Comparison of ENCODE assay signal across 18 mouse cellular contexts in genomic region chr9:56744369-56744768, GRCm38 (mm10). TPM values are rescaled to one million over a fixed set of nuclear protein-coding genes. Genes with fewer than 3 reads are reported as not detected.
A peak's percentile ranks its signal among the peaks of the same experiment; 100 is the strongest.
DNase-seq lines count a peak whose midpoint lies in the region; ATAC-seq and TF ChIP-seq lines count a peak whose summit lies in the region.
"Had no signal": no experiment of that assay in that cellular context is flagged by ENCODE, and none has a peak within 500 bp of the region (broad histone marks: within the 10 kb centered on the region; RNA-seq: fewer than 3 reads in every experiment).

No protein-coding gene starts in this region.

- H3K79me2 ChIP-seq in CH12.LX (replicated peaks; ENCODE audit: control insufficient read depth, extremely low read depth, insufficient read depth, poor library complexity, severe bottlenecking) = no peaks in the 10 kb centered on the region

- TF ChIP-seq POLR2A in CH12.LX (IDR thresholded peaks at IDR 0.05; ENCODE audit: low read depth, low read length) = no peak

- no peak for TF ChIP-seq RAD21 in CH12.LX (IDR thresholded peaks at IDR 0.05; ENCODE audit: low read depth, low read length)

- no peak overlapping the region for H3K4me3 ChIP-seq in kidney, embryonic 15.5 days (replicated peaks)
- no peak overlapping the region for H3K4me3 ChIP-seq in midbrain, embryonic 14.5 days (replicated peaks; ENCODE audit: low read depth, low read length)
- no peak overlapping the region for H3K4me3 ChIP-seq in midbrain, embryonic 16.5 days (ENCODE audit: low read depth, low read length)
- no peak overlapping the region for H3K4me3 ChIP-seq in CH12.LX (replicated peaks in 1 of 3; ENCODE audit: low read depth in 2 of 3, low read length in 2 of 3, poor library complexity in 1 of 3)
- H3K4me3 ChIP-seq: hindbrain, embryonic 10.5 days; left cerebral cortex, adult 2 months; limb, embryonic 10.5 days; liver, embryonic 12.5 days; neural tube, embryonic 15.5 days had no signal

- WGBS in kidney, embryonic 15.5 days = 31% methylated on average over 5 of the region's 5 CpGs
- 52% methylated on average over 5 of the region's 5 CpGs for WGBS in midbrain, embryonic 14.5 days
- WGBS in midbrain, embryonic 16.5 days = 33% methylated on average over 4 of the region's 5 CpGs

- dilution Hi-C loops in CH12.LX (cut with MboI; ENCODE audit: extremely low pct_ligation_motif_present, extremely low pct_unique_long_range_greater_than_20kb, low sequenced_read_pairs) = no loop called here

- 0 out of 2 replicates have a peak, but pooled peaks cover 3% of the 10 kb centered on the region for H3K27me3 ChIP-seq in kidney, embryonic 15.5 days
- H3K27me3 ChIP-seq in midbrain, embryonic 14.5 days (ENCODE audit: control insufficient read depth, insufficient read depth, low read length) = no peaks in the 10 kb centered on the region
- no peaks in the 10 kb centered on the region for H3K27me3 ChIP-seq in midbrain, embryonic 16.5 days (ENCODE audit: control insufficient read depth, insufficient read depth, low read depth, low read length)
- H3K27me3 ChIP-seq in CH12.LX (replicated peaks) = peaks cover 88% of the 10 kb centered on the region
- H3K27me3 ChIP-seq: liver, embryonic 12.5 days had no signal

- no peak overlapping the region for H3K27ac ChIP-seq in kidney, embryonic 15.5 days
- no peak overlapping the region for H3K27ac ChIP-seq in midbrain, embryonic 14.5 days (replicated peaks; ENCODE audit: low read depth, low read length)
- no peak overlapping the region for H3K27ac ChIP-seq in midbrain, embryonic 16.5 days (ENCODE audit: low read length)
- no peak overlapping the region for H3K27ac ChIP-seq in CH12.LX (ENCODE audit: insufficient read depth, low read depth)
- H3K27ac ChIP-seq: hindbrain, embryonic 10.5 days; left cerebral cortex, adult 2 months; limb, embryonic 10.5 days; liver, embryonic 12.5 days; macrophage; neural tube, embryonic 15.5 days had no signal

- DNase-seq in kidney, postnatal 10 days = peak; percentile 41
- peak; percentile 37 for DNase-seq in midbrain, embryonic 14.5 days
- peak; percentile 10 for DNase-seq in CH12.LX (ENCODE audit: extremely low read depth)
- DNase-seq in brain, adult 2 months (ENCODE audit: low read depth, low spot score) = peak; percentile 83
- no peak for DNase-seq in neural tube, embryonic 10.5 days (ENCODE audit: extremely low spot score, low spot score)
- DNase-seq: cerebellum, postnatal 10 days; kidney, adult 8-10 months; right cerebral cortex, postnatal 4 days had no signal

- no peaks in the 10 kb centered on the region for H3K36me3 ChIP-seq in kidney, embryonic 15.5 days
- no peaks in the 10 kb centered on the region for H3K36me3 ChIP-seq in midbrain, embryonic 14.5 days (ENCODE audit: control insufficient read depth, insufficient read depth, low read length)
- H3K36me3 ChIP-seq in midbrain, embryonic 16.5 days (ENCODE audit: control insufficient read depth, insufficient read depth, low read length) = no peaks in the 10 kb centered on the region
- no peaks in the 10 kb centered on the region for H3K36me3 ChIP-seq in CH12.LX (replicated peaks in 1 of 2; ENCODE audit: control insufficient read depth in 1 of 2, insufficient read depth in 1 of 2, low read length in 1 of 2)
- H3K36me3 ChIP-seq: hindbrain, embryonic 10.5 days; limb, embryonic 10.5 days; liver, embryonic 12.5 days; neural tube, embryonic 15.5 days had no signal

- no peak overlapping the region for H3K4me2 ChIP-seq in kidney, embryonic 15.5 days
- H3K4me2 ChIP-seq in midbrain, embryonic 14.5 days (ENCODE audit: low read length) = no peak overlapping the region
- H3K4me2 ChIP-seq in midbrain, embryonic 16.5 days (ENCODE audit: low read length) = no peak overlapping the region
- no peak overlapping the region for H3K4me2 ChIP-seq in CH12.LX (ENCODE audit: insufficient read depth, low read depth, poor library complexity, severe bottlenecking)
- H3K4me2 ChIP-seq: liver, embryonic 12.5 days; midbrain, embryonic 11.5 days; neural tube, embryonic 15.5 days had no signal

- no peak for TF ChIP-seq CTCF in CH12.LX (conservative IDR thresholded peaks at IDR 0.05 in 1 of 2, IDR thresholded peaks at IDR 0.05 in 1 of 2; ENCODE audit: low read depth in 2 of 2, low read length in 2 of 2)

- H3K9me3 ChIP-seq in kidney, embryonic 15.5 days (replicated peaks) = no peaks in the 10 kb centered on the region
- H3K9me3 ChIP-seq in midbrain, embryonic 14.5 days (ENCODE audit: control insufficient read depth, low read length) = no peaks in the 10 kb centered on the region
- H3K9me3 ChIP-seq in midbrain, embryonic 16.5 days (replicated peaks; ENCODE audit: control insufficient read depth, low read length, poor library complexity, severe bottlenecking) = no peaks in the 10 kb centered on the region
- no peaks in the 10 kb centered on the region for H3K9me3 ChIP-seq in CH12.LX (replicated peaks; ENCODE audit: low read length)
- H3K9me3 ChIP-seq: hindbrain, embryonic 10.5 days; limb, embryonic 10.5 days; liver, embryonic 12.5 days; neural tube, embryonic 15.5 days had no signal

- no peak for TF ChIP-seq EP300 in CH12.LX (IDR thresholded peaks at IDR 0.05; ENCODE audit: low read length)

- in situ Hi-C loops in CH12.LX (cut with MboI; ENCODE audit: low pct_ligation_motif_present, low pct_unique_long_range_greater_than_20kb, low sequenced_read_pairs) = no loop called here

- H3K9ac ChIP-seq in kidney, embryonic 15.5 days = no peak overlapping the region
- H3K9ac ChIP-seq in midbrain, embryonic 14.5 days (replicated peaks; ENCODE audit: low read length) = no peak overlapping the region
- H3K9ac ChIP-seq in midbrain, embryonic 16.5 days (ENCODE audit: low read depth, low read length) = no peak overlapping the region
- H3K9ac ChIP-seq in CH12.LX (ENCODE audit: insufficient read depth, low read depth) = no peak overlapping the region
- H3K9ac ChIP-seq: liver, embryonic 12.5 days; neural tube, embryonic 15.5 days had no signal

- ATAC-seq in kidney, embryonic 15.5 days (replicated peaks; ENCODE audit: low FRiP score) = no peak
- no peak for ATAC-seq in midbrain, embryonic 14.5 days (ENCODE audit: low FRiP score, low TSS enrichment)
- no peak for ATAC-seq in midbrain, embryonic 16.5 days
- ATAC-seq: forebrain, embryonic 14.5 days; liver, embryonic 12.5 days had no signal

- no peaks in the 10 kb centered on the region for H3K4me1 ChIP-seq in kidney, embryonic 15.5 days
- peaks cover 11% of the 10 kb centered on the region for H3K4me1 ChIP-seq in midbrain, embryonic 14.5 days (ENCODE audit: control insufficient read depth, insufficient read depth, low read length)
- peaks cover 19% of the 10 kb centered on the region for H3K4me1 ChIP-seq in midbrain, embryonic 16.5 days (ENCODE audit: control insufficient read depth, insufficient read depth, low read length)
- H3K4me1 ChIP-seq in CH12.LX (ENCODE audit: control insufficient read depth in 1 of 2, insufficient read depth in 2 of 2) = no peaks in the 10 kb centered on the region
- H3K4me1 ChIP-seq: liver, embryonic 12.5 days had no signal

TF ChIP-seq in CH12.LX, 34 proteins besides CTCF, POLR2A, EP300 and RAD21:
- no peak for TF ChIP-seq CHD2 (IDR thresholded peaks at IDR 0.05; ENCODE audit: low read length)
- no peak for TF ChIP-seq NELFE (IDR thresholded peaks at IDR 0.05; ENCODE audit: low read depth, low read length)

RNA-seq across cellular contexts. Expression of gene Lingo1, which starts 51.9 kb away (rescaled TPM):
- polyA plus RNA-seq in kidney, embryonic 15.5 days (2015; fragmentation: Nextera tagmentation; extraction: Ambion mirVana) = 3.2 and 4.5 TPM in 2 replicates
- 49.4 and 72.2 TPM in 2 replicates for polyA plus RNA-seq in midbrain, embryonic 14.5 days (2014; fragmentation: Nextera tagmentation; extraction: Ambion mirVana)
- 71.0 and 83.0 TPM in 2 replicates for polyA plus RNA-seq in midbrain, embryonic 16.5 days (2015; fragmentation: Nextera tagmentation; extraction: Ambion mirVana)
- not detected in 2 replicates for total RNA-seq in CH12.LX (2012; rRNA removed)
- not detected in 2 replicates for total RNA-seq in CH12.LX (2014; rRNA removed)
- polyA plus RNA-seq in CH12.LX (2012; ENCODE audit: insufficient read length, low read depth) = not detected in 2 replicates
- polyA plus RNA-seq: macrophage had no signal
